Mouse (Mus musculus) mouse embryonic stem cell (cell line): ENCODE data around the gene Rev1.

Experiments
- in situ Hi-C, 2 experiments: fragments of 300-500 bp; cut with MboI; formaldehyde crosslinking; loops; 1 replicate in 1 of 2; 3 replicates in 1 of 2; pipeline ENCODE4 v1.14.3; 2019 to 2020; ENCODE audit warnings: low sequenced_read_pairs in 2 of 2, low pct_unique_long_range_greater_than_20kb in 1 of 2, mixed read lengths in 1 of 2; ENCODE audit not compliant: unreplicated experiment in 1 of 2

The Rev1 gene

GRCm38 (mm10) chr1:38129501-38130267, at the start of gene Rev1:
TSS of gene Rev1 (minus strand) at chr1:38129801.
- in situ Hi-C loops, result no loop called here

GRCm38 (mm10) chr1:38178929-38179328, 49.3 kb upstream of the Rev1 start:
- in situ Hi-C loops, result loop anchor here (25.0 kb wide), 1 partner anchor 583 kb away; no protein-coding TSS in a partner anchor

- in situ Hi-C loops, result loop anchor here (25.0 kb wide), 1 partner anchor 586 kb away; no protein-coding TSS in a partner anchor
Measured at GRCm38 (mm10) chr1:38176077-38176476, 46.5 kb upstream of the Rev1 start.

- in situ Hi-C loops, result no loop called here
Measured at GRCm38 (mm10) chr1:38171874-38172273, 42.3 kb upstream of the Rev1 start.

- in situ Hi-C loops, result no loop called here
Measured at GRCm38 (mm10) chr1:38165696-38166095, 36.1 kb upstream of the Rev1 start.

- in situ Hi-C loops, result no loop called here
Measured at GRCm38 (mm10) chr1:38150086-38150485, 20.5 kb upstream of the Rev1 start.

- in situ Hi-C loops, result no loop called here
Measured at GRCm38 (mm10) chr1:38146008-38146407, 16.4 kb upstream of the Rev1 start.

GRCm38 (mm10) chr1:38141371-38141770, 11.8 kb upstream of the Rev1 start:
- in situ Hi-C loops, result no loop called here

- in situ Hi-C loops, result no loop called here
Measured at GRCm38 (mm10) chr1:38140911-38141310, 11.3 kb upstream of the Rev1 start.

GRCm38 (mm10) chr1:38139396-38139795, 9.8 kb upstream of the Rev1 start:
- in situ Hi-C loops, result no loop called here

GRCm38 (mm10) chr1:38132942-38133341, 3.3 kb upstream of the Rev1 start:
- in situ Hi-C loops, result no loop called here

GRCm38 (mm10) chr1:38130715-38131483, 1.3 kb upstream of the Rev1 start:
- in situ Hi-C loops, result no loop called here

- in situ Hi-C loops, result no loop called here
Measured at GRCm38 (mm10) chr1:38128919-38129436, 623 bp downstream of the Rev1 start.

GRCm38 (mm10) chr1:38127036-38127435, 2.6 kb downstream of the Rev1 start:
- in situ Hi-C loops, result no loop called here

GRCm38 (mm10) chr1:38126426-38126825, 3.2 kb downstream of the Rev1 start:
- in situ Hi-C loops, result no loop called here

GRCm38 (mm10) chr1:38124261-38124660, 5.3 kb downstream of the Rev1 start:
- in situ Hi-C loops, result no loop called here

- in situ Hi-C loops, result no loop called here
Measured at GRCm38 (mm10) chr1:38120877-38121276, 8.7 kb downstream of the Rev1 start.

- in situ Hi-C loops, result no loop called here
Measured at GRCm38 (mm10) chr1:38118624-38119023, 11.0 kb downstream of the Rev1 start.

GRCm38 (mm10) chr1:38109786-38110185, 19.8 kb downstream of the Rev1 start:
- in situ Hi-C loops, result no loop called here
